Mouse (Mus musculus): Measurements from ENCODE around the gene C130074G19Rik.

Gene C130074G19Rik

DNA sequence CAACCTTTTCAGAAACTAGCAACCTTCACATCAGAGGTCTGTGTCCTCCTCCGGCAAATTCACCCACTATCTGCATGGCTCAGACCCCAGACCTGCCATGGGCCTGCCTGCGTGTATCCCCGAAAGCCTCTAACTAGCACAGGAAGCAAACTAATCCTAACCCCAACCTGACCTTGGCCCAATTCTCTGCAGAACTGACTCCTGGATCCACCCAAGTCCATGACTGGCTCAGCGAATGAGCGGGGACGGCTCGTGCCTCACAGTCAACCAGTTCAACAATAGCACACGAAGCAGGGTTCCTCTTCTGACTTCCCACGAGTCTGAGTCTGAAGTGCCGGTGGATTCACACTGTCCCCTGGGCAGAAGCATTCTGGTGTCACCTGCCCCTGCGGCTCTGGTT, 9.1 kb downstream of the C130074G19Rik start:
- no peak for ATAC-seq (ENCODE audit: low TSS enrichment)

GRCm38 (mm10) chr1:184872069-184872819, 10.8 kb downstream of the C130074G19Rik start:
- ATAC-seq (ENCODE audit: low TSS enrichment): no peak

DNA sequence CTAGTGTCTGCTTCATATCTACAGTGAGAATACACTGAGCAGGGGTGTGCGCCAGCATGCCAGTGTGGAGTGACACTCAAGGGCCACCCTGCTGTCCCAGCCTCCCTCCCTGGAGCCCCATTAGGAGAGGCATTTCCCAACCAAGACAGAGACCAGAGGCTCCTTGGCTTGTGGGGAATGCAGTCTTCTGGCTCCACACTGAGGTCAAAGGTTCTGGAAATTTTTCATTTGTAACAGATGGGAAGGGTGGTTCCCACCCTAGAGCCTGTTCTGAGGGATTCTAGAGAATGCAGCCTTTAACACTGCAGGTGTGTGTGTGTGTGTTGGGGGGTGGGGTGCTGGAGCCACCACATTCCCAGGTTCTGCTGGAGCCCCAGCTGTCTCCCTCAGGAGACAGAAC, 11.5 kb downstream of the C130074G19Rik start:
- ATAC-seq (ENCODE audit: low TSS enrichment): no peak

DNA sequence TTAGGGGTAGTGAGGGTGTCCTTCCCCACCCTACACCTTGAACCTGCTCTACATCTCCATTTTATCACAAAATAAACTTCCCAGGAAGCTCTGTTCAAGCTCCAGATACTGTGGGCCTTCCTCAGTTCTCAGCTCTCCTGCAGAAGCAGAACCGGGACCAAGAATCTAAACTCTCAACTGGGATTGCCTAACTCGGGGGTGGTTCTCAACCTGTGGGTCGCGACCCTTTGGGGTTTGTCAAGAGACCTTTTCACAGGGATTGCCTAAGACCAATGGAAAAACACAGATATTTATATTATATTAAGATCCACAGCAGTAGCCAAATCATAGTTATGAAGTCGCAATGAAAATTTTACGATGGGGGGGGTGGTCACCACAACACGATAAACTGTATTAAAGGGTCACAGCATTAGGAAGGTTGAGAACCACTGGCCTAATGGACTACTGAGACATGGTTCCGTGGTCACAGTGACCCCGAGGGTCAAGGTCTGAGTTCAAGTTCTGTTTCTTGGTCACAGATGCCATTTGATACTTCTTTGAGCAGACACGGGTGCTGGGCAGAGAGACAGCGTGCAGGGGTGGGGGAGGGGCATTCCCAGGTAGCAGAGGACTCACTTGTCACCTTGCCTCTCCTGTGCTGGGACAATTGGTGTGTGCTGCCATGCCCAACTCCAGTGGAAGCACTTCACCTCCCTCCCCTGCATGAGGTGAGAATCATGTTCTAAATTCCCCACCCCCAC, 12.2 kb downstream of the C130074G19Rik start:
- no peak for ATAC-seq (ENCODE audit: low TSS enrichment)

GRCm38 (mm10) chr1:184869939-184870565, 13.0 kb downstream of the C130074G19Rik start:
- ATAC-seq (ENCODE audit: low TSS enrichment): peak; percentile 42; the same call in 1 of the 2 replicates

DNA sequence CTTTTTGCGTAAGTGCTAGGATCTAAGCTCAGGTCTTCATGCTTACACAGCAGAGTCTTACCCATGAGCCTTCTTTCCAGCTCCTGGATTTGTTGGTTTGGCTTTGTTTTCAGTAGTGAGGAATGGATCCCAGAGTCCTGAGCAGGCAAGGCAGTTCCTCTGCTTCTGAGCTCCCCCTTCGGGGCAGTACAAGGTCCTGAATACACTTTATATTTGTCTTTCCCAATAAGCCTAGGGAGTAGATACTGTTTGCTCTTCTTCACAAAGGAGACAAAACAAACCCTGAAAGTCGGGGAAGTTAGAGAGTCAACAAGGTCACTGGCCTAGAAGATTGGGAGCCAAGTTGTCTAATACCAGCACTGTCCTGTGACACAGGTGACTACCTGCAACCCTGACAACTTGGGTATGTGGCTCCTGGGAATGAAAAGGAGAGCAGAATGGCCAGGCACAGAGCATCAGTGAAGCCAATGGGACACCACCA, 15.3 kb downstream of the C130074G19Rik start:
- no peak for ATAC-seq (ENCODE audit: low TSS enrichment)

- ATAC-seq (ENCODE audit: low TSS enrichment): no peak
Observed at GRCm38 (mm10) chr1:184864381-184864801, 18.6 kb downstream of the C130074G19Rik start.

DNA sequence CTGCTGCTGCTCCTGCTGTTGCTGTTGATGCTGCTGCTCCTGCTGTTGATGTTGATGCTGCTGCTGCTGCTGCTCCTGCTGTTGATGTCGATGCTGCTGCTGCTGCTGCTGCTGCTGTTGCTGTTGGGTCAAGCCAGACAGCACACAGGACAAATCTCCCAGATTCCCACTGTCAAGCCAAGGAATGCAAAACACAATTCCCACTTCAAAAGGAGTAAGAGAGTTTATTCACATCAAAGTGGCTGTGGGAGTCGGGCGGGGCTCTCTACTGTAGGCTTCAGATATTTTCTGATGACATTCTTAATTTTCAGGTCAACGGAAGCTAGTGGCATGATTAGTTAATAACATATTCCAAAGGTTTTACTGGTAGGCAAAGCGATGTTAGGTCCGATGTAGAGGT, 20.4 kb downstream of the C130074G19Rik start:
- no peak for ATAC-seq (ENCODE audit: low TSS enrichment)

GRCm38 (mm10) chr1:184861551-184861950, 21.5 kb downstream of the C130074G19Rik start:
- no peak for ATAC-seq (ENCODE audit: low TSS enrichment)

GRCm38 (mm10) chr1:184860276-184860675, 22.7 kb downstream of the C130074G19Rik start:
- ATAC-seq (ENCODE audit: low TSS enrichment): no peak

GRCm38 (mm10) chr1:184858253-184858652, 24.8 kb downstream of the C130074G19Rik start:
- no peak for ATAC-seq (ENCODE audit: low TSS enrichment)

- ATAC-seq (ENCODE audit: low TSS enrichment): peak; percentile 65
Observed at GRCm38 (mm10) chr1:184857216-184857615, 25.8 kb downstream of the C130074G19Rik start.

GRCm38 (mm10) chr1:184853922-184854321, 29.1 kb downstream of the C130074G19Rik start:
- no peak for ATAC-seq (ENCODE audit: low TSS enrichment)

GRCm38 (mm10) chr1:184853339-184853738, 29.7 kb downstream of the C130074G19Rik start:
- ATAC-seq (ENCODE audit: low TSS enrichment): peak; percentile 67

GRCm38 (mm10) chr1:184851741-184852618, 31.0 kb downstream of the C130074G19Rik start:
- peak; percentile 86 for ATAC-seq (ENCODE audit: low TSS enrichment)

DNA sequence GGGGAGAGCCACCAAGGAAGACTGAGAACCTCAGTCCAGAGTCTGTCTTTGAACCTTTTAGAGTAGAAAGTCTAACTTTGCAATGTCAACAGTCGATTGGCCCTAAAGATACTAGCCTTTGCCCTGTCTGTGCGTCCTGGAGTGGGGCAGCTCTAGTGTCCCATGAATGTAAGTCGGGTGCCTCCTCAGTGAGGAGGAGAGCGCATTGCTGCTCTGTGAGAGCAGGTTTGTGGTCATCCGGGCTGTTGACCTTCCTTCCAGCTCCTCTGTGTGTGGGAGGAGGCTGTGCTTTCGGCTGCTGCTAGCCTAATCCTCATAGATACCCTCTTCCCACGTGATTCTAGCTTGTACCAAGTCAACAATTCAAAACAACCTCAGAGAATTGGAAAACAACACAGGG, 31.9 kb downstream of the C130074G19Rik start:
- ATAC-seq (ENCODE audit: low TSS enrichment): no peak

DNA sequence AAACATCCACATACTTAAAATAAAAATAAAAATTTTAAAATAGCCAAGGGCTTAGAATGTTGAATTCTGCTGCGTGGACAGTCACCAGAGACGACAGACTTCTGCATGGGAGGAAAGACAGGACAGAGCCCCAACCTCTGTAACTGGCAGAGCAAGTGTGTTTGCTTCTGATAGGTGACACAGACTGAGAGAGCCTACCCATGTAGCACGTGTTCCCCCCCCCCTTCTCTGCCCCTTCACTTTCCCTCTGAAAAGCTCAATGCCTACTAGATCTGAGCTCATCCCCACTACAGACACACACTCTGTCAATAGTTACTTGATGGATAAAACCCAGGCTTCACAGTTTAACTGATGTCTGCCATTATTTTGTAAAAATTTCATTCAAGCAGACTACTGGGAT, 36.0 kb downstream of the C130074G19Rik start:
- ATAC-seq (ENCODE audit: low TSS enrichment): no peak

- ATAC-seq (ENCODE audit: low TSS enrichment): peak; percentile 35
Observed at GRCm38 (mm10) chr1:184846092-184846750, 36.8 kb downstream of the C130074G19Rik start, which contains the start of gene Marc2. Gene Marc2 (minus strand): TSS chr1:184846451.

- peak; percentile 86 for ATAC-seq (ENCODE audit: low TSS enrichment)
Observed at GRCm38 (mm10) chr1:184845111-184846071, 37.6 kb downstream of the C130074G19Rik start.

All from frontal cortex, adult (tissue).